Mouse (Mus musculus): ENCODE data around the gene Smarca4.

DNA sequence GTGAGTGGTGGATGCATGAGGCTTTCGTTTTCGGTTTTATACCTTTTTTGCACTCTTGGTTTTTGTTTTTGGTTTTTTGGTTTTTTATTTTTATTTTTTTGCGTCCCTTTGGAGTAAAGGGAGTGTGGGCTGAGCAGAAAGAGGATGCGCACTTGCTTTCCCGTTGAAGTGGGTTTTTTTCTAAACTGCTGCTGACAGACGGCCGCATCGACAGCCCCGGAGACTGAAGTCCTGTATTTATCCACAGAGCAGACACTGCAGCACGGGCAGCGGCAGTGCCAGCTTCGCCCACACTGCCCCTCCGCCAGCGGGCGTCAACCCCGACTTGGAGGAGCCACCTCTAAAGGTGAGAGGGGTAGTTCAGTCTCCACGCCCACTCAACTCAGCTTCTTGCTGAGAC is 61.7 kb downstream of the Smarca4 start:
- TF ChIP-seq CTCF (IDR thresholded peaks at IDR 0.05; ENCODE audit: extremely low read depth, insufficient read depth, low read length) (no peak), POLR2A (IDR thresholded peaks at IDR 0.05; ENCODE audit: extremely low read depth, insufficient read depth, low read length) (no peak)
